Mouse (Mus musculus) left cerebral cortex, adult 2 months (tissue): ENCODE results near the gene Fgfr2. TPM values are rescaled to one million over a fixed set of nuclear protein-coding genes. Genes with fewer than 3 reads are reported as not detected.

ENCODE experiments used
- DNase-seq, 2 experiments: peaks; one replicate each; pipeline ENCODE4 v3.0.0; 2021 to 2022; ENCODE audit warnings: low spot score in 2 of 2, mixed read lengths in 1 of 2; ENCODE audit errors: extremely low spot score in 1 of 2
- H3K27ac ChIP-seq: fragments of 200-600 bp; 2 replicates; pipeline ENCODE4 v1.8.1; 2022
- H3K4me3 ChIP-seq: fragments of 200-600 bp; 2 replicates; pipeline ENCODE4 v1.8.1; 2022
- CTCF ChIP-seq: fragments of 200-600 bp; IDR thresholded peaks from 2 replicates; pipeline ENCODE4 v1.8.1; 2022; ENCODE audit warnings: antibody characterized with exemption, mild to moderate bottlenecking, moderate library complexity
- intact Hi-C: fragments of 180-260 bp; cut with DNase I; formaldehyde crosslinking; loops from one replicate; pipeline ENCODE4 v1.15.1; 2025
- total RNA-seq, 2 experiments: library from RNA; stranded (reverse); gene quantifications; 2 replicates each; pipeline ENCODE4 v1.2.3; 2021

Gene Fgfr2
- total RNA-seq, 2 experiments from 2014 or later, result 47.3 to 47.4 TPM

GRCm38 (mm10) chr7:130991174-130991789, 2131.9 kb downstream of the Fgfr2 start:
- intact Hi-C loops, result loop anchor here (5.0 kb wide), 1 partner anchor 51 kb away; no protein-coding TSS in a partner anchor
- TF ChIP-seq CTCF, result no peak
- H3K4me3 ChIP-seq, result no peak overlapping the region
- no peak for DNase-seq
- H3K27ac ChIP-seq, result no peak overlapping the region

- DNase-seq, result no peak
- Histone ChIP-seq H3K4me3 (no peak overlapping the region), H3K27ac (no peak overlapping the region)
- intact Hi-C loops, result no loop called here
- no peak for TF ChIP-seq CTCF
Observed at GRCm38 (mm10) chr7:130989371-130989770, 2133.8 kb downstream of the Fgfr2 start.

DNA sequence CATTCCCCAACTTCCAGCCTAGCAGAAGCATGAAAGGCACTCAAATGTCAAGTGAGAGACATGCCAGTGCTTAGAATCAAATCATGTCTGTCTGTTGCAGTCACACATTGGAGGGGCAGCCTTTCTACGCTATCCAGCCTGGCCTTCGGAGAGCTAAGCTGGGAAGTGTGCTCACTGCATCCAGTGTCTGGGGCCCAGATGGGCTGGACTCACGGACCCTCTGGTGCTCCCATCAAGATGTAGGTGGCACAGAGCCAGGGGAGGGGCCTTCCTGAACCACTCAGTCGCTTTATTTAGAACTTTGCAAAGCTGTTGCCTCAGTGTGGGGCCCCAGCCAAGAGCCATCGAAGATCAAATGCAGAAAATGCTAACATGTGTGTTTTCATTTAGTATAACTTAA, 2135.0 kb downstream of the Fgfr2 start:
- H3K4me3 ChIP-seq, result no peak overlapping the region
- DNase-seq, result no peak
- no peak for TF ChIP-seq CTCF
- no peak overlapping the region for H3K27ac ChIP-seq
- intact Hi-C loops, result no loop called here

DNA sequence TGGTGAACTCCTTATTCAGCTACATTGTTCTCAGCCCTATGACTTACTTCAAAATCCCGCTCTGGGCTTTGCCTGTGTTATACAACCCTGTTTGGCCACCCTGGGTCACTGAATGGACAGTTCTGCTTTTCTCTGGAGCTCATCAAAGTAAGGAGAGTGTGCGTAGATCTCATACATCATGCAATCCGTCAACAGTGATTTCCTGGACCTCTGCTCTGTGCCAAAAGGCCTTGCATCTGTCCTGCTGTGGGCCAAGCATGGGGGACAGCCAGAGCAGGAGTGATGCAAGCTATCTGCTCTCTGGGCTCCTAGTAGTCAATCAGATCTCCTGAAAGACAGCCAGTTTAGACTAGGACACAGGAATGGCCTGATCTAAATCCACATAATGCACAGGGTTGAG, 2137.4 kb downstream of the Fgfr2 start:
- Histone ChIP-seq H3K4me3 (no peak overlapping the region), H3K27ac (no peak overlapping the region)
- DNase-seq, result no peak
- intact Hi-C loops, result no loop called here
- no peak for TF ChIP-seq CTCF

DNA sequence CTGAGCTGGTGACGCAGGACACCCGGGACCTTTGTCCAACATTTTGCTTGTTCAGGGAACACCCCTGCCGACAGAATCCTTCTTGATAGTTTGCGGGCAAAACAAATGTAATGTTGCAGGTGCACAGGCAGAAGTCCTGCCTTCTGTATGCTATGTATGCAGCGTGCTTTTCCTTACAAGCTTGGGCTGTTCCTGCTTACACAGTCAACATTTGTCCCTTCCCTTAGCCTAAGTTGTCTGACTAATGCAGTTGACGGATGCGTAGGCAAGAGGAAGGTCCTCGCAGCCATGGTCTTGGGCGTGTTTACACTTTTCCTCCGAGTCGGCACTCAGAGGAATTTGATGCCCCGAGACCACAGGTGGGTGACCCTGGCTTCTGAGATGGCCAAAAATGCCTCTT, 2138.0 kb downstream of the Fgfr2 start:
- no peak for TF ChIP-seq CTCF
- no peak for DNase-seq
- intact Hi-C loops, result no loop called here
- no peak overlapping the region for H3K4me3 ChIP-seq
- H3K27ac ChIP-seq, result no peak overlapping the region

DNA sequence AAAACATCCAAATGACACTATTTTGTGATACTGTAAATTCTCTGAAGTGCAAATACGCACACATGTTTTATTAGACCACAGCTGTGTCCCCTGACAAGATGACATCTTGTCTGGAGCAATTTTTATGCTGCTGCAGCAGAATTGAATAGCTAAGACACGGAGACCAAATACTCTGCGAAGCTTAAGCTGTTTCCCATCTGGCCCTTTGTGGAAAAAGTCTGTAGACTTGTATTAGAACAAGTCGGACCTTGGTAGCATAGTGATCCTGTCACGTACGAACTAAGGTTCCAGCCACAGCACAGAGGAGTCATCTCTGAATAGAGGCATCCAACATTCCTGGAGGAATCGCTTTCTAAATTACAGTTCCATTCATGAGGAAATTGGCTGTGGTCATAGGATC, 2138.9 kb downstream of the Fgfr2 start:
- DNase-seq, result no peak
- TF ChIP-seq CTCF, result no peak
- Histone ChIP-seq H3K27ac (no peak overlapping the region), H3K4me3 (no peak overlapping the region)
- intact Hi-C loops, result no loop called here

DNA sequence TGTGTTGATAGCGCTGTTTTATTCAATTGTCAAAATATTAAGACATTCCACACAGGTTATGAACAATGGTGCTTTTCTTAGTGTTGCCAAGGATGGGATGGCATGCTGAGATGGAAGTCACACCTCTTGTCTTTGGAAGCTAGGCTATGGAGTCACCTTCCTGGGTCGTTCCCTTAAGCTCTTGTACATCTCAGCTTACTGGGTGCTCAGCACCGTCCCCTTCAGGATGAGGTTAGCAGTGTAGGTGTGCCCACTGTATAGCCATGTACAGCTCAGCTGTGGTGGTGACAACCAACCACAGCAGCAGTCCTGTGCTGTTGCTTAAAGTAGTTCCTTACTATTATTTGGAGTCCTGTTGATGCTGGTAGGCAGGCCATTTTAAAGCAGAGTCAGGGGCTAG, 2140.3 kb downstream of the Fgfr2 start:
- no peak overlapping the region for H3K27ac ChIP-seq
- intact Hi-C loops, result no loop called here
- no peak overlapping the region for H3K4me3 ChIP-seq
- no peak; the same call in 1 of the 2 replicates for TF ChIP-seq CTCF
- no peak for DNase-seq

DNA sequence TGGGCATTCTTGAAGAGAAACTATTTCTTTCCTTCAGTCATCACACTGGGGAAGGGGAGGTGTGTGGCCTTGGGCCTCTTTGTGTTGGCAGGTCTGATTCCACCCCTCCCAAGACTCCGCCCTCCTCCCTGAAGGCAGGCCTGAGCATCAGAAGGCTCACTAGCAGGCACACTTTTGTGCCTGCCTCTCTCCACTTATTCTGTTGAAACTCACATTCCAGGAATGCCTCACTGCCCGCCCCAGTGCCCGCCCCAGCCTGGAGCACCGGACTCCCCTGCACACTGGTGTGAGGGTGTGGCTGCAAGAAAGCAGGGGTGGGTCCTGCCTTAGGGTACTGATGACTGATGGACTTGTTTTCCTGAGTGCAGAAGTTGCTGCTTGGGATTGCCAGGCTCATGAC, 2140.8 kb downstream of the Fgfr2 start:
- TF ChIP-seq CTCF, result no peak
- intact Hi-C loops, result no loop called here
- H3K4me3 ChIP-seq, result no peak overlapping the region
- H3K27ac ChIP-seq, result no peak overlapping the region
- no peak for DNase-seq

DNA sequence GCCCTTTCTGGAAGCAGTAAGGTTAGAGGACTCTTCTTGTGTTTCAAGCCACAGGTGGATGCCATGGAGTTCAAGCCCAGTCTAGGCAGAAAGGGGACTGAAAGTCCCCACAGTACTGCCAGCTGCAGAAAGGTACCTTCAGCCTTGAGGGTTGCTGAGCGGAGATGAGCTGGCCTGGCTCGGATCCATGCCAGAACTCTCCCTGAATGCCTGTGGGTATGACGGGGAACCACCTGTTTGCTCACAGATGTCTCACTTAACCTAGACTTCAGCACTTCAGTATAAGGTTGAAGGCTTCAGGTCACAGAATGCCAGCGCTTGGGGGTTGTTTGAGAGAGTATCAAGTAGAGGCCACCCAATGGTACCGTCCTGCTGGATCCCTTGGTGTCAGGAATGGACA, 2143.0 kb downstream of the Fgfr2 start:
- no peak for TF ChIP-seq CTCF
- no peak overlapping the region for H3K27ac ChIP-seq

DNA sequence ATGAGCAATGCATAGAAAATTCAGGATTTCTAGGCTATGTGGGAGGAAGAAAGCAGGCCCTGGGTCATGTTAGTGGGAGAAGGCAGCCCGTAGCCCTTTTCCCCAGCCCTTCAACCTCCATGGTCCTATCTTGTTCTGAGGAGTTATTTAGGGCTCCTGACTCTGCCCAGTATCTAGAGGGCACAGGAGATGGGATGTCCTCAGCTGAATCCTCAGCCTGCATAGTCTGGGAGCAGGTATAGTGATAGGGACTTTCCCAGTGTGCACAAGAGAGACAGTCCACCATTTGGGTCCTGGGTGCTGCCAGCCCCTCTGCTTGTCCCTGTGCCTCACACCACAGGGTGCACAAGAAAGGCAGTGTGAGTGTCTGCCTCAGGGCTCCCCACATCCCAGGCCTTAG, 2144.6 kb downstream of the Fgfr2 start:
- Histone ChIP-seq H3K4me3 (no peak overlapping the region), H3K27ac (no peak overlapping the region)
- intact Hi-C loops, result loop anchor here (5.0 kb wide), 1 partner anchor 41 kb away; the partner anchor contains the start of gene Htra1
- DNase-seq, result no peak
- no peak for TF ChIP-seq CTCF

More for the DNA sequence above, 2143.0 kb downstream of the Fgfr2 start:
- no peak overlapping the region for H3K4me3 ChIP-seq
- no peak for DNase-seq
- intact Hi-C loops, result no loop called here

DNA sequence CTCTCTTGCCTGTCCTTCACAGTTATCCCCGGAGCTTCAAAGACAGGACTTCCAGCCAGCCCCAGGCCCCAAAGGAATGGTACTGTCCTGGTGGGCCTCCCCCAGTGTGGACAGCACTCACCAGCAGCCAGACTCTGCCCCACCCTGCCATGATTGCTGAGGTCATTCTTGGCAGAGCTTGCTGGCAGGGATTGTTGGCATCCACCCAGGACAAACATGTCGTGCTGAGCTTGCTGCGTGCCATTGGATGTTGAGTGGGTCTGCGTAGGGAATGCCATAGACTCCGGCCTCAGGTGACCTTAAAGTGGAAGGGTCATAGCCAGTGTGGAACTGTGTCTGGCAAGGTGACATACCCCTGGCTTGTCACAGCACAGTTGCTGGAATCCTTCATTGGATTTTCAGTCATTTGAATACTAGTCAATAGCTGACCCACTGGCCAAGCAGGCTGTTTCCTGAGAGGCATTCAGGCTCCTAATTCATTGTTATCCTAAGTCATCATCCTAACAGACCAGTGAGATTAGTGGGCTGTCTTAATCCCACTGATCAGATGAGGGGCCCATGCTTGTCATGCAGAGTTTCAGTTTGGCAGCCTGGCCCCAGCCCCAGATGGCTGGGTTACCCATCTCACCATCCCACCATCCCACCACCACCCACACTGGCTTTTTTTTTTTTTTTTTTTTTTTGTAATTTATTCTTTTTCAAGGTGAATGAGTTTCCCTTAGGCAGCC, 2145.2 kb downstream of the Fgfr2 start:
- TF ChIP-seq CTCF, result no peak
- no peak overlapping the region for H3K27ac ChIP-seq
- intact Hi-C loops, result loop anchor here (5.0 kb wide), 1 partner anchor 41 kb away; the partner anchor contains the start of gene Htra1

DNA sequence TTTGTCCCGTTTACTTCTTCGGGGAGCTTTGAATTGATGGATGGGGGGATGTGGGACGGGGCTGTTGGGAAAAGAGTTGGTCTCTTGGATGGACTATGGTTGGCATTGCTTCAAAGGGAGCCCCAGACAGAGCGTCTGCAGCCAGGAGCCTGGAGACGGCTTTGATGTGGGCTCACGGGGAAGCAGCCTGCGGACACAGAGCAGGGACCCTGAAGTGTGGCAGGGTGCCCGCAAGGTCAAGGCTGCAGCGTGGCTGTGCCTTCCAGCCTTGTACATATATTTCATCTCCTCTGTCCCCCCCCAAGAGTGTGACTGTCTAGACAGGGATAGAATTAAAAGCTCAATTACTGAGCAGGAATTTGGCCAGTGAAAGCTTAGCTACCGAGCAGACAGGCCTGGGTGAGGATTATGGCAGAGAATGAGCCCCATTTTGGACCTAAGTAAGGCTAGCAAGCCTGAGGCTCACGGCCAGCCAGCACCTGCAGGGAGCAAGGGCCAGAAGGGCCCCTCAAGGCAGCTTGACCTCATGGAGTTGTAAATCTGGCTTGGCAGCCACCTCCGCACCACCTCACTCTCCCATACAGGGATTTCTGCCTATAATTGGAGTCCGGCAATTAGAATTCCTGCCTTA, 2146.7 kb downstream of the Fgfr2 start:
- intact Hi-C loops, result loop anchor here (5.0 kb wide), 1 partner anchor 39 kb away; the partner anchor contains the start of gene Htra1
- H3K4me3 ChIP-seq, result no peak overlapping the region
- DNase-seq, result no peak
- no peak overlapping the region for H3K27ac ChIP-seq
- TF ChIP-seq CTCF, result no peak

More for the DNA sequence above, 2145.2 kb downstream of the Fgfr2 start:
- DNase-seq, result peak; percentile 55 to 56
- H3K4me3 ChIP-seq, result no peak overlapping the region
